14 mouse cellular contexts compared by ENCODE assay signal in the genomic region with DNA sequence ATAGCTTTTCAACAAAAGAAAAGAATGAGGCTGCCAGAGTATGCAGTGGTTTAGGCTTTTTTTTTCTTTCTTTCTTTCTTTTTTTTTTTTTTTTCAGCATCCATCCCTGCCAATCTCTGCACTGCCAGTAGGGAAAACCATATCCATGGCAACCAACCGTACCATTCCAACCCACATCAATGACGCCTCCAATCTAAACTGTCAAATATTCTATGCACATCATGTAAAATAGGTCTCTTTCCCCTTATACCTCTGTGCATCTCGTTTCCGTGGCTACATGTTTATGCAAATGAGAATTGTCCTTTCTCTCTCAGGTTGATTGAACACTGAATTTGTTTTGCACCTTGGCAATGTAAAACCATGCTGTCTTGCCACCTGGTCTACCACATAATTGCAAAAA.
DNase-seq lines count a peak whose midpoint lies in the region; ATAC-seq lines count a peak whose summit lies in the region.
"Had no signal": no experiment of that assay in that cellular context is flagged by ENCODE, and none has a peak within 500 bp of the region (broad histone marks: within the 10 kb centered on the region; RNA-seq: fewer than 3 reads in every experiment).

No protein-coding gene starts in this region.

- peak; percentile 97 for ATAC-seq in midbrain, embryonic 13.5 days
- ATAC-seq: liver, embryonic 12.5 days had no signal

- 28% methylated on average over 4 of the region's 4 CpGs for WGBS in midbrain, embryonic 13.5 days
- WGBS in embryonic facial prominence, embryonic 10.5 days = 84% methylated on average over 4 of the region's 4 CpGs

- H3K36me3 ChIP-seq in midbrain, embryonic 13.5 days = no peaks in the 10 kb centered on the region
- no peaks in the 10 kb centered on the region for H3K36me3 ChIP-seq in embryonic facial prominence, embryonic 10.5 days (replicated peaks)
- H3K36me3 ChIP-seq: liver, embryonic 12.5 days had no signal

- H3K4me3 ChIP-seq in midbrain, embryonic 13.5 days (replicated peaks) = no peak overlapping the region
- H3K4me3 ChIP-seq in embryonic facial prominence, embryonic 10.5 days = no peak overlapping the region
- H3K4me3 ChIP-seq: liver, embryonic 12.5 days had no signal

- peak overlapping the region; percentile 78 for H3K27ac ChIP-seq in midbrain, embryonic 13.5 days
- no peak overlapping the region for H3K27ac ChIP-seq in embryonic facial prominence, embryonic 10.5 days (replicated peaks)
- H3K27ac ChIP-seq: liver, embryonic 12.5 days had no signal

- H3K27me3 ChIP-seq in midbrain, embryonic 13.5 days = no peaks in the 10 kb centered on the region
- H3K27me3 ChIP-seq in embryonic facial prominence, embryonic 10.5 days (replicated peaks; ENCODE audit: low read depth, poor library complexity, severe bottlenecking) = no peaks in the 10 kb centered on the region
- H3K27me3 ChIP-seq: liver, embryonic 12.5 days had no signal

- peak; percentile 22 to 51 for DNase-seq in cerebellum, postnatal 14 days
- no peak for DNase-seq in cerebellum, adult 11-12 months
- DNase-seq in A20 (ENCODE audit: low read depth, low spot score) = peak; percentile 40
- peak; percentile 9 to 38 for DNase-seq in frontal cortex, postnatal 36 days (ENCODE audit: low spot score in 2 of 2)
- DNase-seq in adrenal gland, postnatal 14 days = no peak
- DNase-seq in embryonic facial prominence, embryonic 10.5 days (ENCODE audit: low spot score) = no peak
- no peak for DNase-seq in c-Kit-positive CD71-positive TER-119-positive erythroid progenitor cells, embryonic 14.5 days (ENCODE audit: low spot score)
- DNase-seq: heart, adult 18-20 months; kidney, postnatal 4 days; lung, postnatal 36 days; spleen, adult 18-20 months; thymus, postnatal 14 days had no signal

- H3K4me1 ChIP-seq in midbrain, embryonic 13.5 days (replicated peaks) = peaks cover 11% of the 10 kb centered on the region
- no peaks in the 10 kb centered on the region for H3K4me1 ChIP-seq in embryonic facial prominence, embryonic 10.5 days
- H3K4me1 ChIP-seq: liver, embryonic 12.5 days had no signal

- H3K9ac ChIP-seq in midbrain, embryonic 13.5 days (replicated peaks) = no peak overlapping the region
- H3K9ac ChIP-seq: liver, embryonic 12.5 days had no signal

- no peaks in the 10 kb centered on the region for H3K9me3 ChIP-seq in midbrain, embryonic 13.5 days
- H3K9me3 ChIP-seq in embryonic facial prominence, embryonic 10.5 days = no peaks in the 10 kb centered on the region
- H3K9me3 ChIP-seq: liver, embryonic 12.5 days had no signal

- H3K4me2 ChIP-seq in midbrain, embryonic 13.5 days (replicated peaks) = no peak overlapping the region
- H3K4me2 ChIP-seq: liver, embryonic 12.5 days had no signal

Comparison
In these comparisons a context has a peak if more than half of its experiments do, and no peak if none do; other contexts are left out.
1. DNase-seq: peak in cerebellum, postnatal 14 days (2 of 2), A20 (single experiment) and frontal cortex, postnatal 36 days (2 of 2); none in cerebellum, adult 11-12 months (single experiment), adrenal gland, postnatal 14 days (single experiment), embryonic facial prominence, embryonic 10.5 days (single experiment) and c-Kit-positive CD71-positive TER-119-positive erythroid progenitor cells, embryonic 14.5 days (single experiment).